Comparison of ENCODE assay signal across 30 mouse cellular contexts in genomic region chr8:124235536-124235935, GRCm38 (mm10). TPM values are rescaled to one million over a fixed set of nuclear protein-coding genes. Genes with fewer than 3 reads are reported as not detected.
DNase-seq lines count a peak whose midpoint lies in the region; ATAC-seq and TF ChIP-seq lines count a peak whose summit lies in the region.
"Had no signal": no experiment of that assay in that cellular context is flagged by ENCODE, and none has a peak within 500 bp of the region (broad histone marks: within the 10 kb centered on the region; RNA-seq: fewer than 3 reads in every experiment).

No protein-coding gene starts in this region.

- H3K27ac ChIP-seq in ES-Bruce4 (ENCODE audit: insufficient read depth, low read length), result no peak overlapping the region
- H3K27ac ChIP-seq in kidney, adult 2 months (ENCODE audit: insufficient read depth, low read depth, low read length), result no peak overlapping the region
- no peak overlapping the region for H3K27ac ChIP-seq in hindbrain, embryonic 10.5 days
- no peak overlapping the region for H3K27ac ChIP-seq in kidney, embryonic 15.5 days
- H3K27ac ChIP-seq: embryonic facial prominence, embryonic 10.5 days; embryonic facial prominence, embryonic 13.5 days; forebrain, embryonic 12.5 days; forebrain, embryonic 15.5 days; heart, embryonic 15.5 days; hindbrain, embryonic 14.5 days; hindbrain, postnatal 0 days had no signal

- 0 out of 2 replicates have a peak, but pooled peaks have one; percentile 6 for TF ChIP-seq CTCF in E14TG2a.4 (conservative IDR thresholded peaks at IDR 0.05; ENCODE audit: low read length)
- no peak for TF ChIP-seq CTCF in ES-Bruce4 (IDR thresholded peaks at IDR 0.05; ENCODE audit: low read depth, low read length)
- no peak for TF ChIP-seq CTCF in kidney, adult 2 months (conservative IDR thresholded peaks at IDR 0.05; ENCODE audit: insufficient read depth, insufficient read length, low read depth, low read length)

- H3K4me1 ChIP-seq in E14TG2a.4 (replicated peaks; ENCODE audit: low read depth, low read length) (peaks cover 91% of the 10 kb centered on the region), ES-Bruce4 (ENCODE audit: control insufficient read depth, insufficient read depth, low read length) (peaks cover 13% of the 10 kb centered on the region)
- peaks cover 15% of the 10 kb centered on the region for H3K4me1 ChIP-seq in kidney, adult 2 months (ENCODE audit: control insufficient read depth, insufficient read depth, low read length)
- peaks cover 80% of the 10 kb centered on the region for H3K4me1 ChIP-seq in hindbrain, embryonic 10.5 days (replicated peaks)
- H3K4me1 ChIP-seq in kidney, embryonic 15.5 days, result peaks cover 46% of the 10 kb centered on the region

- H3K27me3 ChIP-seq in E14TG2a.4 (ENCODE audit: insufficient read depth, low read length), result peaks cover 16% of the 10 kb centered on the region
- H3K27me3 ChIP-seq in ES-Bruce4 (ENCODE audit: control insufficient read depth, insufficient read depth, low read length, poor library complexity, severe bottlenecking), result no peaks in the 10 kb centered on the region
- H3K27me3 ChIP-seq in kidney, adult 2 months (replicated peaks; ENCODE audit: control insufficient read depth, insufficient read depth, low read length), result no peaks in the 10 kb centered on the region
- 0 out of 2 replicates have a peak, but pooled peaks cover 5% of the 10 kb centered on the region for H3K27me3 ChIP-seq in hindbrain, embryonic 10.5 days (ENCODE audit: insufficient read depth, poor library complexity, severe bottlenecking)
- no peaks in the 10 kb centered on the region for H3K27me3 ChIP-seq in kidney, embryonic 15.5 days
- H3K27me3 ChIP-seq: embryonic facial prominence, embryonic 13.5 days; forebrain, embryonic 12.5 days; forebrain, embryonic 15.5 days; heart, embryonic 12.5 days; heart, embryonic 15.5 days had no signal

- TF ChIP-seq EP300 in ES-Bruce4 (IDR thresholded peaks at IDR 0.05; ENCODE audit: insufficient read depth, low read depth, low read length), result peak; percentile 64; the same call in 1 of the 2 replicates

- 0 out of 2 replicates have a peak overlapping the region, but pooled peaks have one; percentile 15 for H3K9ac ChIP-seq in ES-Bruce4 (ENCODE audit: low read depth, poor library complexity, severe bottlenecking)
- H3K9ac ChIP-seq in kidney, embryonic 15.5 days, result no peak overlapping the region
- H3K9ac ChIP-seq: embryonic facial prominence, embryonic 13.5 days; forebrain, embryonic 12.5 days; forebrain, embryonic 15.5 days; heart, embryonic 12.5 days; heart, embryonic 15.5 days; hindbrain, embryonic 14.5 days had no signal

- H3K9me3 ChIP-seq in E14TG2a.4 (ENCODE audit: low read length) (no peaks in the 10 kb centered on the region), ES-Bruce4 (replicated peaks; ENCODE audit: control insufficient read depth, insufficient read depth, low read length, poor library complexity, severe bottlenecking) (no peaks in the 10 kb centered on the region)
- no peaks in the 10 kb centered on the region for H3K9me3 ChIP-seq in hindbrain, embryonic 10.5 days
- H3K9me3 ChIP-seq in kidney, embryonic 15.5 days (replicated peaks), result no peaks in the 10 kb centered on the region
- H3K9me3 ChIP-seq: embryonic facial prominence, embryonic 10.5 days; embryonic facial prominence, embryonic 13.5 days; forebrain, embryonic 12.5 days; forebrain, embryonic 15.5 days; heart, embryonic 12.5 days; heart, embryonic 15.5 days had no signal

- peak; percentile 15 for DNase-seq in cerebellum, adult 9-11 months
- peak; percentile 82 for DNase-seq in R1 (ENCODE audit: low read depth, low spot score)
- DNase-seq in kidney, adult 2 months, result no peak
- no peak for DNase-seq in hindbrain, embryonic 10.5 days (ENCODE audit: low spot score)
- DNase-seq: adrenal gland, adult 8-10 months; adrenal gland, postnatal 25 days; cerebellum, postnatal 36 days; embryo, embryonic 11 days; gastrocnemius, postnatal 10 days; heart, adult 11 months; heart, postnatal 10 days; heart, postnatal 36 days; kidney, adult 18-20 months had no signal

- H3K36me3 ChIP-seq in E14TG2a.4 (ENCODE audit: insufficient read depth, low read length) (peaks cover 10% of the 10 kb centered on the region), ES-Bruce4 (ENCODE audit: control insufficient read depth, insufficient read depth, low read length, poor library complexity, severe bottlenecking) (no peaks in the 10 kb centered on the region)
- no peaks in the 10 kb centered on the region for H3K36me3 ChIP-seq in kidney, adult 2 months (ENCODE audit: control insufficient read depth, insufficient read depth, low read length)
- H3K36me3 ChIP-seq in hindbrain, embryonic 10.5 days, result peaks cover 6% of the 10 kb centered on the region; the same call in 1 of the 2 replicates
- no peaks in the 10 kb centered on the region for H3K36me3 ChIP-seq in kidney, embryonic 15.5 days
- H3K36me3 ChIP-seq: embryonic facial prominence, embryonic 13.5 days; forebrain, embryonic 15.5 days; heart, embryonic 12.5 days; heart, embryonic 15.5 days had no signal

- no peak overlapping the region for H3K4me2 ChIP-seq in kidney, embryonic 15.5 days
- H3K4me2 ChIP-seq: embryonic facial prominence, embryonic 13.5 days; forebrain, embryonic 12.5 days; forebrain, embryonic 15.5 days; heart, embryonic 12.5 days; heart, embryonic 15.5 days had no signal

- ATAC-seq in cerebellum, adult (ENCODE audit: insufficient number of reproducible peaks, low FRiP score, low TSS enrichment), result no peak
- ATAC-seq in kidney, embryonic 15.5 days (replicated peaks; ENCODE audit: low FRiP score), result no peak
- ATAC-seq: activated CD4-positive, CD25-positive, alpha-beta regulatory T cell, adult 4 months; CD4-positive, CD25-positive, alpha-beta regulatory T cell, adult 4 months; forebrain, embryonic 15.5 days; hindbrain, postnatal 0 days; inflammation-experienced regulatory T-cells, adult 6 months; intestine, embryonic 16.5 days had no signal

- WGBS in kidney, adult 2 months, result 87% methylated on average over 4 of the region's 4 CpGs
- 91% methylated on average over 4 of the region's 4 CpGs for WGBS in hindbrain, embryonic 10.5 days
- WGBS in kidney, embryonic 15.5 days, result 94% methylated on average over 4 of the region's 4 CpGs

- TF ChIP-seq POLR2A in ES-Bruce4 (IDR thresholded peaks at IDR 0.05; ENCODE audit: insufficient read depth, low read length), result no peak
- no peak for TF ChIP-seq POLR2A in kidney, adult 2 months (IDR thresholded peaks at IDR 0.05; ENCODE audit: low read depth, low read length)

- H3K4me3 ChIP-seq in E14TG2a.4 (replicated peaks; ENCODE audit: low read length) (peak overlapping the region; percentile 37), ES-Bruce4 (ENCODE audit: low read depth, low read length) (no peak overlapping the region)
- H3K4me3 ChIP-seq in kidney, adult 2 months (ENCODE audit: insufficient read depth, low read depth, low read length), result no peak overlapping the region
- no peak overlapping the region for H3K4me3 ChIP-seq in hindbrain, embryonic 10.5 days
- H3K4me3 ChIP-seq in kidney, embryonic 15.5 days (replicated peaks), result no peak overlapping the region
- H3K4me3 ChIP-seq: embryonic facial prominence, embryonic 10.5 days; embryonic facial prominence, embryonic 13.5 days; erythroblast, embryonic 14.5 days; forebrain, embryonic 12.5 days; forebrain, embryonic 15.5 days; heart, embryonic 12.5 days; heart, embryonic 15.5 days had no signal

RNA-seq across cellular contexts. Expression of gene Galnt2, which starts 4.3 kb away (rescaled TPM):
- 5.6 and 11.5 TPM in 2 replicates for polyA plus RNA-seq in ES-Bruce4 (2011; ENCODE audit: insufficient read depth, insufficient read length, low read depth, missing spikeins)
- 17.0 and 22.5 TPM in 2 replicates for polyA plus RNA-seq in kidney, adult 2 months (2012; rRNA removed)
- polyA plus RNA-seq in hindbrain, embryonic 10.5 days (2016; fragmentation: Nextera tagmentation; extraction: Ambion mirVana), result 42.2 and 56.0 TPM in 2 replicates
- polyA plus RNA-seq in kidney, embryonic 15.5 days (2015; fragmentation: Nextera tagmentation; extraction: Ambion mirVana), result 47.6 and 49.0 TPM in 2 replicates

Comparison
In these comparisons a context has a peak if more than half of its experiments do, and no peak if none do; other contexts are left out.
1. DNase-seq: peak in cerebellum, adult 9-11 months (single experiment) and R1 (single experiment); none in kidney, adult 2 months (single experiment) and hindbrain, embryonic 10.5 days (single experiment).